Mouse (Mus musculus) heart, adult 8-10 months (tissue): ENCODE results near the gene Sox15. TPM values are rescaled to one million over a fixed set of nuclear protein-coding genes. Genes with fewer than 3 reads are reported as not detected.
A peak's percentile ranks its signal among the peaks of the same experiment; 100 is the strongest.

Experiments
- DNase-seq: peaks from one replicate; pipeline ENCODE4 v3.0.0; 2022; ENCODE audit warnings: low spot score
- total RNA-seq, 4 experiments: library from RNA; stranded (reverse); gene quantifications; 2 replicates each; pipeline ENCODE4 v1.2.4; 2022

Gene Sox15
- total RNA-seq, 4 experiments from 2014 or later, result not detected

DNA sequence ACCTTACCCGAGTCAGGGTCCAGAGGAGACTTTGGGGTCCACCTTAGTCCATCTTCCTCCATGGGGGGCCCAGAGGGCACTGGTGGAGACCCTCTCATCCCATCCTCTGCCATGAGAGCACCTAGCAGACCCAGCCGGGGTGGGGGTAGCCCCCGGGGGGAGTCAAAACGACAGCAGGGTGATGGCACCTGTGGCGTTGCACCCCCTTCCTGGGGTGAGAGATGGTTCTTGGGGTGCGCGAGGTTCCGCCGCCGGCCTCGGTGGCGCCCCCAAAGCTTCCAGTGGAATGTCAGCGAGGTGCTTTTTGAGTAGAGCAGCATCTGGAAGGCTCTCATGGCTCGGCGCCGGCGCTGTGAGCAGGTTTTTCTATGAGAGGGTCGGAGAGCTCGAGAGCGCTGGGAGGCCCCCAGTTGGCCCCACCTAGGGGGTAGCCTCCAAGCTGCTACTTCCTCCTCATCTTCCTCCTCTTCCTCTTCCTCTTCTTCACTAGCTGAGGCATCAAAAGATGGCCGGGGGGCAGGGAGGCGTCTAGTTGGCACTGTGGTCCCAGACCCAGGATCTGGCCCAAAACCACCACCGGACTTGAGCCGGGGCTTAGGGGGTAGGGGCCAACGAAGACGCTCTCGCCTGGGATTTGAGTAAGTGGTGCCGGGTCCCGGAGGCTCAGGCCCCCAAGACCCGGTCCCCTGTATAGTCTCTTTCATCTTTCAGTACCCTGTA, 25.2 kb downstream of the Sox15 start:
- no peak for DNase-seq

DNA sequence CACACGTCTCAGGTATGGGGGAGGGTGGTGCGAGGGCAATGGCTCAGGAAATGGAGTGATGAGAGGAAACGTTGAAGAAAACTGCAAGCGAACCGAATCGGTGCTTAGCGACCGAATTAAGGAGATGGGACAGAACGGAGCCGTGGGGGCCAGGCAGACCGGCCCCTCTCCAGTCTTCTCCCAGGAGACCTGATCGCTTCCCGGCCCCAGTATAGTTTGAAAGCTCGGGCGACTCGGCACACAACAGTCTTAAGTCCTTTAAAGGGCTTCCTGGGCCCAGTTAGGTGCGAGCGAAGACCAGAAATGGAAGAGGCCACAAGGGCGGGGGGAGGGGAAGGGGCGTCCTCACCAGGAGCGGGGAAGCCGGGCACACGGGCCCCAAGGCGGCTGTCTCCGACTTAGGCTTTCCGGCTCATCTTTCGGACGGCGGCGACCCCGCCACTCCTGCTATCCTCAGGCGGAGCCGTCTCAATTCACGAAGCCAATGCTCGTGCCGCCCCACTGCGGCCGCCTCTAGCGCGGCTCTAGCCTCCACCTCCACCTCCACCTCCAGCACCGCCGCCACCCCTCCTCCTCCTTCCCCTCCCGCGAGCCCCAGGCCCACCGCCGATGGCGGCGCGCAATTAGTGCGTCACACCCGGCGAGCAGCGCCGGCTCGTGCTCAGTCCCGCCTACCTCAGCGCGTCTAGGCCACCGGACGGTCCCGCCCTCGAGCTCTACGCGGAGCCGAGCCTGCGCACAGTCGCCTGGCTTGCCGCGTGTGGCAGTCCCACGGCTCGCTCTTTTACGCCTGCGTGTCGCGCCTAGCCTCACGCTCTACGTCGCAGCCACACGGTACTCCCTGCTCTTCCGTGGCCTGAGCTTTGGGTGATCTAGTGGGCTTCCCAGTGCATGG, 26.4 kb downstream of the Sox15 start, which contains the start of gene Senp3:
Gene Senp3 (minus strand): TSS at position 771 of the 895 bp plus-strand sequence.
- peak; percentile 94 for DNase-seq

DNA sequence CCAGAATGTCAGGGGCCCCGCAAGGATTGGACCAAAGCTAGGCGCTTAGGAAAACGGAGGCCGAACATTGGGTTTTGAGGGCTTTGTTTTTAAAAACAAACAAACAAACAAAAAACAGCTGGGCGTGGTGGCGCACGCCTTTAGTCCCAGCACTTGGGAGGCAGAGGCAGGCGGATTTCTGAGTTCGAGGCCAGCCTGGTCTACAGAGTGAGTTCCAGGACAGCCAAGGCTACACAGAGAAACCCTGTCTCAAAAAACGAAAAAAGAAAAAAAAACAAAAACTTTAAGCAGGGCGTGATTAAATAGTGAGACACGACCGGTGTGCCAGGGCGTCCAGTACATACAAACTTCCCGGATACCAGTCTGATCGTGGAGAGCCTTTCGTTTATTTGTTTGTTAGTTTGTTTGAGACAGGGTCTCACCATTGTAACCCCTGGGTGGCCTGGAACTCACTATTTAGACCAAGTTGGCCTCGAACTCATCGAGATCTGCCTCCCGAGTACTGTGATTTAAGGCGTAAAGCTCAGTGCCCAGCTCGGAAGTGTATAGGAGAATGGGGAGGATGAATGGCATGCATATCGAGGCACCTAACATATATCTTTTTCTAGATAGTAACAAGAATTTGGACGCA, 27.2 kb downstream of the Sox15 start:
- DNase-seq, result no peak

DNA sequence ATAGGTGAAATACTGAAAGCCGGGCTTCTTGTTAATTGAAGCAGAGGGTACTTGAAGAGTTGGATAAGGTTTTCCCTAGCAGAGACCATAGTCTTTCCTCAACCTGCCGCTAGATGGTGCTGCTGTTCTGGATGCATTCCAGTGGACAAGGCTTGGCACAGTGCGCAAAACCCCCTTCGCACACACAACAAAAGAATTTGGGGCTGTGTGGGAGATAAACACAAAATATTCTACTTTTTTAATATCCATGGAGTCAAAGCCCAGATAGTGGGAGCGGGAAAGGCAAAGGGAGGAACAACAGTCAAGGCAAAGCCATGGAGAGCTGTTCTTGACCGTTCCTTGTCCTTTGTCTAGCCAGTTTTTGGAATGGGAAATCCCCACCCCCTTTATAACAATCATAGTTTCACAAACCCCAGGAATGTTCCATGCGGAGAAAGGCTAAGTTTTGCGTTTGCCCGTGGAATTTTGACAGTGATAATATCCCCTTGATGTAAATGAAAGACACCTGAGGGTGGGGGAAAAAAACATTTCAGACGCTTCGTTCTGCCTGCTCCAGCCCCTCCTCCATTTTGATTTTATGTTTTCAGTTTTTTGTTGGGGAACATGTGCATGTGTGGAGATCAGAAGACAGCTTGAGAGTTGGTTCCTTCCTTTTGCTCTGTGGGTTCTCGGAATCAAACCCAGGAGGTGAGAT, 27.9 kb downstream of the Sox15 start:
- DNase-seq, result peak; percentile 93

DNA sequence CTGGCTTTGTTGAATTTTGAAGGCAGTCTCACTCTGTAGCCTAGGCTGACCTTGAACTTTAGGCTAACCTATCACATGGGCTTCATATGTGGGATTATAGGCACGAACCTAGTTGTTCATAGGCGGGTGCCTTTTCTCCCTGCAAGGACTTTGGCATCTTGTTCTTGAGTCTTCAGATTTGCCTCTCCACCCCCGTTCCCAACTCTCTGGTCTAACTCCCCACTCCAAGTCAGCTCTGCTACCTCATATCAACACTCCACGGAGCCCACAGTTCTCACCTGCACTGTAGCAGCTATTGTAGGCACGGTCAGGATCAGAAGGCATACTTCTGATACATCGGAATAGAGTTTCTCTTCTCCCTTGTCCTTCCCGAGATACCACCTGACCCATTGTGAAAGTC, 28.5 kb downstream of the Sox15 start:
- DNase-seq, result no peak

DNA sequence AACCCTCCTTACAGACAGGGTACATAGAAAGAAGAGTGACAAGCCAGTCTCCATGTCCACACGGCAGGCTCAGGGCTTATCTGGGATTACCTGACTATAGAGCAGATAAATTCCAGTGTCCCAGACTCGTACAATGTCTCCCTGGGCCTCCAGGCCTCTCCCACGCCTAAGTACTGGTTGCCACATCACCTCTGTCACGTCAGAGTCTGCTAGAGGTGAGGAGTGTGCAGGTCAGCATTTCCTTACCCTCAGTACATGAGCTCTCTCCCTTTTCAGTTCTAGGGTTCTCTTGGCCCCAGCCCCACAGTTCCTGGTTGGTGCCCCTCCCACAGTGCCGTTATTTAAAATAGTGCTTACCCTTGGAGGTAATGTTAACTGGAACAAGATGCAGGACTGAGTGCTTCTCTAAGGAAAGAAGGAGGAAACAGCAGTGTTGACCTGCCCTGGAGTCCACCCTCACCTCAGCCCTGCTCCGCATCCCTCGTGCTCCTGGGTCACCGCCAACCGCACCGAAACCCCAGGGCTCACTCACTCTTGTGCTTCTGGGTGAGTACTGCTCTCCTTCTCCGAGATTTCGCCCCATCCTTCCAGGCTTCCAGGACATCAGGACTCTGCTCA, 29.1 kb downstream of the Sox15 start:
- no peak for DNase-seq

DNA sequence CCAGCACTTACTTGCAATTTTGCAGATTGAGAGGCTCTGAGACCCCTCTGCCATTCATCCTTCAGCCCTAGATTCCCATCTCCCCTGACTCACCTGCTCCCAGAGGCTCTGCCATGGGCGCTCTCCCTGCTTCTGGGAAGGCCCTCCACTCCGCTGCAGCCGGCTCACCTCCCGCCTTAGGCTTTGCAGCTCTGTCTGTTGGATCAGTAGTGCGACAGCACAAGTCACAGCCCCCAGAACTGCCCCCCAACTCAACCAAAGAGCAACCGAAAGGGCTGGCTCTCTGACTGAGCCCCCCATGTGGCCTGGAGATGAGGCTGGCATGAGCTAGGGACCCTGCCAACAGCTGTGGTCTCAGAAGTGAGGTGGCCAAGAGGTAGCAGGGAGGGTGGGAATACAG, 29.8 kb downstream of the Sox15 start:
- no peak for DNase-seq

DNA sequence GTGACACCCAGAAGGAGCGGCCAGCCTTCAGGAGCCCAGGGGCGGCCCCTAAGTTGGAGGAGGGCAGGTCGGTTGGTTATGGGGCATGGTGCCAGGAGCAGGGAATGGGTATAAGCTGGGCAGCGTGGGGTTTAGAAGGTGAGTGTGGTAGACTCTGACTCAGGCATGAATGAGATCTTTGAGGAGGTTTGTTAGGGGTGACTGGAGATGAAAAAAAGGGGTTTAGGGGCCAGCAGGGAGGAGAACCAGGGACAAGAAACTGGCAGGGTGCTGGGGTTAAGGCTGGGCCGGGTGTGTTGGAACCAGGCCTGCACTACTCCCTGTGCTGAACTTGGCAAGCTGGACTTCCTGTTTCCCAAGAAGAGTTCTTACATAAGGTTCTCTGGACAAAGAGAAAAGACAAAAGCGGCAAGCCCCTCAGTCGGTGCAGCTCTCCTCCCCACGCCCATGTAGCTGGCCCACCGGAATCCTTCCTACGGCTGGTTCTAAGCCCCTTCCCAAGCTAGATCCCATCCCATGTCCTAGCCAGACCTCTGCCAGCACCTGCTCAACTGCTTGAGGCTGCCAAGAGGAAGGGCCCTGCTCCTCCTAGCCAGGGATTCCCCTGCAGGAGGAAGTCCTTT, 30.5 kb downstream of the Sox15 start, which contains the start of gene Tnfsf13:
Gene Tnfsf13 (minus strand): TSS at position 259 of the 623 bp plus-strand sequence.
- DNase-seq, result peak; percentile 93

DNA sequence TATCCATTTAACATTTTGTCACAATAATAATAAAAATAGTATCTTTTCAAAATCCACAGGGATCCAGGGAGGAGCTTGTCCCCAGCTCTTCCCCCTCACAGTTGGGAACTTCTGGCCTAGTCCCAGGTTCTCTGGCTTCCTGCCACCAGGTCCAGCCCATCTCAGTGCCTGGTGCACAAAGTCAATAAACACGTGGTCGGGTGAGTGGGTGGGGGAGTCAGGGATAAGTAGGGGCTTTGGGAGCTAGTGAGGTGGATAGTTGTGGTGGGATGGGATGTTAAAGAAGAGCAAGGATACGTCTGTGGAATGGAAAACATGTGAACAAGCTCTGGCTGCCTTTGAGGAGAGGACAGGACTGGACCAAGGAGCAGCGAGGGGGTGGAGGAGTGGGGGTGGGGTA, 31.3 kb downstream of the Sox15 start:
- DNase-seq, result peak; percentile 86

DNA sequence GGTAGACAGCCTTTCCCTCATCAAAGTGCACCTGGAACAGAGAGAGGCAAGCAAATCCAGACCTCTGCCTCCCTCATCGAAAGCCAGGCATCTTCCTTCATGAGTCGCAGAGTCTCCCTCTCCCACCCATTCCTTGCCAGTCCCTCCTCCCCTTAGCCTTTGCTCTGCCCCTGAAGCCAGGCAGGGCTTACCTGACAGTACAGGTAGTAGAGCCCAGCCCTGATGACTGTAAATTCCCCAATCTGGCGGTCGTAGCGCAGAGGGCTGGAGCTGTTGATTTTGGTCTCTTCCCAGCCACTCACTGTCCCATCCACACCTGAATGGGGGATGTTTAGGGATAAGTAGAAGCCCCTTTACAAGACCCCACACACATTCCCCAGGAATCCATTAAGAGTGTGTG, 31.9 kb downstream of the Sox15 start:
- no peak for DNase-seq

DNA sequence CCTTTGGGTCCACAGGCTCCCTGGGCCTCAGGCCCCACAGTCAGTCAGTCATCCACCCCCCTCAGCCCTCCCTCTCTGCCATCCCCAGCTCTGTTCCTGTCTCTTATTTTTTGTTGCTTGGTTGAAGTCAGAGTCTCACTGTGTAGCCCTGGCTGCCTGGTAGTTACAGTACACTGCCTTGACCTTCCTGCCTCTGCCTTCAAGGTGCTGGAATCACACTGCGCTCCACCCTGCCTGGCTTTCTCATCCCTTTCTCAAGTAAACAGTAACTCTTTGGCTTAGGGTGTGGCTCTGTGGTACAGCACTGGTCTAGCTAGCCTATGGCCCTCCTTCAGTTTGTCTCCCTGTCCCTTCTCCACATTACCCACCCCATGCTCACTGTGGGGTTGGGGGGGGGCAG, 34.8 kb downstream of the Sox15 start:
- DNase-seq, result no peak

DNA sequence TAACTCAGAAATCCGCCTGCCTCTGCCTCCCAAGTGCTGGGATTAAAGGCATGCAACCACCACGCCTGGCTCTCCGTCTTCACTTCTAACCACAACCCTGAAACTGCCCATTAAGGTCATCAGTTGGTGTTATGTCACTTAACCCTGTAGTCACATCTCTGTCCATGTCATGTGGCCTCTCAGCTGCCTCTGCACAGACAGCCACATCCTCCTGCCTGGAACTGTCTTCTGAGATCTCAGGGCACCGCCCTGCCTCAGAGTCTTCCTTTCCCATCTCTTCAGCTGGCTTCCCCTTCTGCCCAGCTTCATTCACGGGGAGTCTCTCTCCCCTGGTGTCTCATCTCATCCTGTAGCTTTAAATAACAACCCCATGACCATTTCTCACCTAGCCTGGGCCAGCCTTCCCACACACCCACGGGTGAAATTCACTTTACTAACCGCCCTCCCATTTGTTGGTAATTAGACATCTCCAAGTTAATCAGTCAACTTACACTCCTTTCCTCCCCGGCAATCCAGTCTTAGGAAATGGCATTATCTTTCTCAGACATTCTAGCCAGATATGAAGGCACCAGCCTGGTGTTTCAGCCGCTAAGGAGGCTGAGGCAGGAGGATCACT, 37.2 kb downstream of the Sox15 start:
- DNase-seq, result no peak

DNA sequence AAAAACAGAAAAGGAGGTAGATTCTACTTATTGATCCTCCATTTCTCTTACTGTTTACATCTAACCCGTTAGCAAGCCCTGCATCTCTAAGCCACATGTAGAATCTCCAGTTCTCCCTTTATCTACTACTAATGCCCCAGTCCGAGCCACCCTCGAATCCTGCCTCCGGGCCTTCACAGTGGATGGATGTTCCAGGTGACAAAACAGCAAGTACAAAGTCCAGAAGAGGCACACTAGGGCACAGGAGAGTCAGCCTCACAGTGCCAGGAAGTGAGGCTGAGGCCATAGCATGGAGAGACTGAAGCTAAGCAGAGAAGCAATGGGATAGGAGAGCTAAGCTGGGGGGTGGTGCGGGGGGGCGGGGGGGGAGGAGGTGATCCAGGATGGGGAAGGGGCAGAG, 37.7 kb downstream of the Sox15 start:
- no peak for DNase-seq

DNA sequence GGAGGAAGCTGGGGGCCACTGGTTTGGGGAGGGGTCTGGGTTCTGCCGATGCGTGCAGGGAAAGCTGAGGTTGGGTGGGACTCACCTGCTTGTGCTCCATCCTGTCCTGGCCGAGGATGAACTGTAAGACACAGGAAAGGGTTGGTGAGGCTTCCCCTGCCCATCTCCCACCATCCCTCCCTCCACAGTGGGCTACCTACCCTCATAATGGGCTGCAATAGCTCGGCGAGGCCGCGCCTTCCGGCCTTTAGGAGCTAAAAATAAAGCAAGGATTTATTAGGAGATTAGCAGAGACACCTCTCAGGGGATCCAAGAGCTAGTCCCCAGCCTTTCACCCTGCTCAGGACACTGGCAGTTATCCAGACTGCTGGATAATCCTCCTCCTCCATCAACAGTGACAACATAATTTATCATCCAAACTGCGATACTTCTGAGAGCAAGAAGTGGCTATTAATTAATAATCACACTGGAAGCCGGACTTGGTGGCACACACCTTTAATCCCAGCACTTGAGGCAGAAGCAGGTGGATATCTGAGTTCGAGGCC, 38.4 kb downstream of the Sox15 start:
- no peak for DNase-seq

DNA sequence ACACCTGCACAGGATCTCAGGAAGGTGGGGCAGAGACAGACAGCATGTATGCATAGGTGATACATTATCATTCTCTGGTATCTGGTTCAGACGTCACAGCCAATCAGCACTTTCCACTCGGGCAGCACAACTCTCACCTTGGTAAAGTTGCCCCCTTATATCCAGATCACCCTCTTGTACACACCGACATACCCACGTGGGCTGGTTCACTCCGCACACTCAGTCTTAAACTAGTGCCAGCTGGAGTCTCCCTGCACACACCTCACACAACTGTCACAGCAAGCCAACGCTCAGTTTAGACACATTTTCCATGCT, 39.9 kb downstream of the Sox15 start:
- DNase-seq, result no peak

DNA sequence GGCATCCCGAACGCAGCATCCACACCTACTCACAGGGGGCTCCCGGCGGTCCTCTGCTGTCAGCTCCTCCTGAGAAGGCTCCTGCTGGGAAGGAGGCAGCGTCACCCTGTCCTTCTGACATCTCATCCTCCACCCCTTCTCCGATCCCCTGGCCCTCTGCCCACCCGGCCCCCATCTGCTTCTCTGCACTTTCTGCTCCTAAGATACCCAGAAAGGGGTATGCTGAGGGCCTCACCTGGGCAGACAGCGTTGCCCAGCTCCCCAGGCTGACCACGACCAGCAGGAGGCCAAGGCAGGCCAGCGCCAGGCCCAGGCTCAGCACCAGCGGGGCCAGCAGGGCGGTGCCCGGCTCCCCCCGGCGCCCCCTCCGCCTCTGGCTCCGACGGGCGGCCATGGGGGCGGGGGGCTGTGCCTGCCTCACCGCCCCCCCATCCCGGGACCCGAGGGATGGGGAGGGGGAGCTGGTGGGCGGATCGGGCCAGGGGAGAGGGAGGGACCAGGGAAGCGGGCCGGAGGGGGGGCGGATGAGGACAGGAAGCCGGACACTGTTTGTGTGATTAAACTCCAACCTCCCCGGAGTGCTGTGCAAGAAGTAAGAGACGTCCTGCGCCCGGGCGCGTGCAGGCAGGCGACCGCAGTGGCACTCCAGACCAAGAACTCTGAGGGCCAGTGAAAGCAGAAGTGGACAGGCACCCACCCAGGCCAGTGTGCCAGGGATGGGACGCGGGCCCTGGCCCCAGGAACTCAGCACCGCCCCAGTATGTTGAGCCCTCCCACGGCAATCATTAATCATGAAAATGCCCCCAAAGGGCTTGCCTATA, 40.5 kb downstream of the Sox15 start, which contains the start of the genes Tnfsf12 and Tnfsfm13:
Gene Tnfsf12 (minus strand): TSS at position 489 of the 821 bp plus-strand sequence.
Gene Tnfsfm13 (minus strand): TSS at position 738 of the 821 bp plus-strand sequence.
- DNase-seq, result peak; percentile 80

DNA sequence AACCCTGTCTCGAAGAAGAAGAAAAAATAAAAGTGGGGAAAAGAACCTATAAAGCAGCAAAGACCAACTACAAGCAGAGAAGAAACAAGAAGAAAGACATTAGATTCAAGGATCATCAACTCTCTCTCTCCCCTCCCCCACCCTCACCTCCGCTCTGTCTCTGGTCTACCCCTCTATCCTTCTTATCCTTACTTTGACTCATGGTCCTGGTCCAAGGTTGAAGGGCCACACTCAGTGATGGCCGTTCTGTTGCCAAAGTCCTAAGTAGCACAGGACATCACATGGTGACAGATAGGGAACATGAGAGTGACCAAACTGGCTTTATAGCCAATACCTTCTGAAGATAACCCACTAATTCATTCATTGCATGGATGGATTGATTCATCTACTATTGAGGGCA, 42.3 kb downstream of the Sox15 start:
- DNase-seq, result no peak

DNA sequence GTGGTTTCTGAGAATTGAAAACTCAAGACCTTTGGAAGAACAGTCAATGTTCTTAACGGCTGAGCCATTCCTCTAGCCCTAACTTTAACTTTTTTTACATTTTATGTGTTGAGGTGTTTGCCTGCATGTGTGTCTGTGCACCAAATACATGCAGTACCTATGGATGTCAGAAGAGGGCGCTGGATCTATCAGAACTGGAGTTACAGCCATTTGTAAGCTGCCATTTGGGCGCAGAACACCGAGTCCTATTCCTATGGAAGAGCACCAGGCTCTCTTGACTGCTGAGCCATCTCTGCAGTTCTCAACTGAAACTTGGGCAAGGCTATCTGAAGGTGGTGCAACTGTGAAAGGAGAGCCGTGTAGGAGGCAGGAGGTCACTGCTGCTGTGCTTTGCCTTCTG, 43.5 kb downstream of the Sox15 start:
- DNase-seq, result no peak

DNA sequence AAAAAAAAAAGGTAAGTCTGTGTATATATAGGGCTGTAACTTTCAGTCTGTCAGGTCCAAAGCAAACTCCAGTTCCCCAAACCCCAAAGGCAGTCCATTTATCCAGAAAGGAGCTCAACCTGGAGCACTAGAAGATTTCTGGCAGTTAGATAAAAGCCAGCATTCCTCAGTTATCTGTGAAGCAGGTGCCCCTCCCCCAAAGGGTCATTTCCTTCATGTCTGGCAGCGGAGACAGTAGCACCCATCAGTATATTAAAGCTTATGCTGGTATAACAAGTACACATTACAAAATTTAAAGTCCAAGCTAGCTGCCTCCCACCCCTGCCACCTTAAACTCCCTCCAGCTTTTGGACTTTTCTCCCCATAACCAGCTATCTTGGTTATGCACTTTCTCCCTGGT, 44.5 kb downstream of the Sox15 start:
- no peak for DNase-seq
